Mouse (Mus musculus) heart, postnatal 4 days (tissue): Measurements from ENCODE around the gene Nanos3. TPM values are rescaled to one million over a fixed set of nuclear protein-coding genes. Genes with fewer than 3 reads are reported as not detected.

Experiments used
- DNase-seq: peaks from one replicate; pipeline ENCODE4 v3.0.0; 2021
- total RNA-seq, 2 experiments: library from RNA; stranded (reverse); gene quantifications; 2 replicates each; pipeline ENCODE4 v1.2.3; 2021

Nanos3 gene
- total RNA-seq, 2 experiments from 2014 or later, result 3.6 to 4.3 TPM

- DNase-seq, result peak; percentile 85
These were observed 16.7 kb upstream of the Nanos3 start for GRCm38 (mm10) chr8:84201545-84202245.

- DNase-seq, result peak; percentile 90
These were observed 15.9 kb upstream of the Nanos3 start for GRCm38 (mm10) chr8:84200652-84201544.

DNA sequence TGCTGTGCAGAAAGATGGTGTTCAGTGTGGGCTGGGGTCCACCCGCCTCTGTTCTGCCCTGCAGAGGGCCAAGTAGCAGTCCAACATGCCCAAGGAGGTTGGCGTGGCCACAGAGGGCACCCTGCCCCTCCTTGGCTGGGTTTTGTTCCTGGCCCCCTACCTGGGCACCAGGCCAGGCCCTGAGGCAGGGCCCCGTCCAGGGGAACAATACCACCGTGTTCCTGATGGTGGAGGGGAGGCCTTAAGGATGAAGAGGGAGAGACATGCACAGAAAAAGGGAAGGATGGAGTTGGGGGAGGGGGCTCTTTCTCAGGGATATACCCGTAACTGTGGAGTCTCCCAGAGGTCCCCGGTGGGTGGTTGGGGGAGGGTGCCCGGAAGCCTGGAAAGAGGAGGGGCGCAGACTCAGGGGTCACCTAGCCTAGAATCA, 15.1 kb upstream of the Nanos3 start:
- peak; percentile 51 for DNase-seq

GRCm38 (mm10) chr8:84199348-84200125, 14.5 kb upstream of the Nanos3 start:
- no peak for DNase-seq

DNA sequence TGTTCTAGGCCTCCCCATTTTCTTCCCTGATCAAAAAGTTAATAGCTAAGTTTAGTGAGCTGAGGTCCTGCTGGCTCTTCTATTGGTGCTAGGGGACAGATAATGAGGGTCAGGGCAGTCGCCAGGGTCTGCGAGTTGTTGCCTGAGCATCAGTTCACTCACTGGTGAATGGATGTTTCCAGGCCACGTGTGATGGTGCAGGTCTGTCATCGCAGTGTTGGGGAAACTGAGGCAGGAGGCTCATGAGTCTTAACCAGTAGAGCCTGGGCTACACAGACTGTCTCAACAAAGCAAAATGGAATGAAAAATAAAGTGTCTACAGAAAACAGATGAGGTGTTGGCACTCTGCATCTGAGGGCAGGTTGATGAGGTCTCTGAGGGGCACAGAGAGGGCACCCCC, 13.9 kb upstream of the Nanos3 start:
- no peak for DNase-seq

GRCm38 (mm10) chr8:84197922-84198774, 13.1 kb upstream of the Nanos3 start:
- peak; percentile 96 for DNase-seq

- peak; percentile 93 for DNase-seq
These were observed 12.3 kb upstream of the Nanos3 start for GRCm38 (mm10) chr8:84197141-84197921.

DNA sequence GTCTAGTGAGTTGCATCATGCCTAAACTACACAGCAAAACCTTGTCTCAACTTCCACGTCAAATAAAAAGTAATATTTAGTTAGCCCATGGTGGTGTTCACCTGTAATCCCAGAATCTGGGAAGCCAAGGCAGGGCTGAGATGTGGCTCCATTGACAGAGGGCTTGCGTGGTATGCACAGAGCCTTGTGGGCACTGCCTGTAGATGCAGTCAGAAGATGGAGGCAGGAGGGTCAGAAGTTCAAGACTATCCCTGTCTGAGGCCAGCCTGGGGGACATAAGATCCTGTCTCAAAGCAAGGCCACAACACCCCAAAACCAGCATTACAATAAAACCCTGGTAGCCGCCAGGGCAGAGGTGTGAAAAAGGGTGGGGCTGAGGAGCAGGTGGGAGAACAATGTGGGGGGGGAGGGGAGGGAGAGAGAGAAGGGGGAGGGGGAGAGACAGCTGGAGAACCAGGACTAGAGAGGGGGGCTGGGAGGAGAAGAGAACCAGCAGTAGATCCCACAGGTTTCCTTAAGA, 9.3 kb upstream of the Nanos3 start:
- no peak for DNase-seq

DNA sequence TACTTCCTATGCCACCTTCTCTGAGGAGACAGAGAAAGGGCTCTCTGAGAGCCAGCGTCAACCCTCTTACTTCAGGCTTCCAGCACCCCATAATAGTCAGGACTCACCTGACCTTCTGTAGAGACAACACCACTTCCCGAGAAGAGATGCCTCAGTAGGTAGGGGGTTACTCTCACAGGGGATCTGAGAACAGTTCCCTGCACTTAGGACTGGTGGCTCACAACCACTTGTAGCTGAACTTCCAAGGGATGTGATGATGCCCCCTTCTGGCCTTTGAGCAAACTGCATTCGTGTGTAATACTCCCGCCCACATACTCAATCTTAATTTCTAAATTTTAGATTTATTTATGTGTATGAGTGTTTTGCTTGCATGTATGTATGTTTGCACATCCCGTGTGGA, 8.5 kb upstream of the Nanos3 start:
- DNase-seq, result no peak

DNA sequence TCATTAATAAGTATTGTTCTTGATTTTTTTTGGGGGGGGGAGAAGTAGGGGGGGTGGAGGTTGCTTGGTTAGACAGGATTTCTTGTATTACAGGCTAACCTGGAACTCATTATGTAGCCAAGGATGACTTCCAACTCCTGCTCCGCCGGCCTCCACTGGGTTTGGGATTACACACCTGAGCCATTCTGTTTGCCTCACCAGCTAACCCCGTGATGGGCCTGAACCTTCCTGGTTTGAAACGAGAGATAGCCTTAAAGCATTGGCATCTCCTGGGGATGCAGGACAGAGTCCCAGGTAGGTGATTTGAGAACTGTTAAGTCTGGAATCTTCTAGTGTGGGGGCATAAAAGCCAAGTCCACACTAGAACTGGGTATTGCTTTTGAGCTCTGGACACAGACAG, 8.1 kb upstream of the Nanos3 start:
- no peak for DNase-seq

DNA sequence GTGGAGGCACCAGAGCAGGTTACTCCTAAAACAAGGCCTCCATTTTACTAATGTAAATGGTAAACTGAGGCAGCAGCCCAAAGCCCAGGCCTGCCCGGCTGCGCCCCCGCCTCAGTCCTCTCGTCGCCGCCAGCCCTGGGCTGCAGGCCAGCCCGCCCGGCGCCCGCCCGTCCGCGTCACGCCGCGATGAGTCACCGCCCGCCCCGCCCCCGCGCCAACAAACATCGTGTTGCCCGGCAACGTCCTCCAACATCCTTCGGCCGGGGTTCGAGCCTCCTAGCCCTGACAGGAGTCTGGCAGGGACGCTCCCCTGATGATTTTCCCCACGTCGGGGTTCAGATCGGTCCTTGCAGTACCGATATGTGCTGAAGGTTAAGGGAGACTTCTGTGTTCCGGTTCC, 7.5 kb upstream of the Nanos3 start:
- DNase-seq, result peak; percentile 93

- DNase-seq, result peak; percentile 85
These were observed 7.0 kb upstream of the Nanos3 start for GRCm38 (mm10) chr8:84192023-84192422.

- DNase-seq, result no peak
These were observed 5.3 kb upstream of the Nanos3 start for GRCm38 (mm10) chr8:84190191-84190867.

GRCm38 (mm10) chr8:84189603-84190002, 4.6 kb upstream of the Nanos3 start:
- DNase-seq, result peak; percentile 79

GRCm38 (mm10) chr8:84188671-84189070, 3.7 kb upstream of the Nanos3 start:
- no peak for DNase-seq

DNA sequence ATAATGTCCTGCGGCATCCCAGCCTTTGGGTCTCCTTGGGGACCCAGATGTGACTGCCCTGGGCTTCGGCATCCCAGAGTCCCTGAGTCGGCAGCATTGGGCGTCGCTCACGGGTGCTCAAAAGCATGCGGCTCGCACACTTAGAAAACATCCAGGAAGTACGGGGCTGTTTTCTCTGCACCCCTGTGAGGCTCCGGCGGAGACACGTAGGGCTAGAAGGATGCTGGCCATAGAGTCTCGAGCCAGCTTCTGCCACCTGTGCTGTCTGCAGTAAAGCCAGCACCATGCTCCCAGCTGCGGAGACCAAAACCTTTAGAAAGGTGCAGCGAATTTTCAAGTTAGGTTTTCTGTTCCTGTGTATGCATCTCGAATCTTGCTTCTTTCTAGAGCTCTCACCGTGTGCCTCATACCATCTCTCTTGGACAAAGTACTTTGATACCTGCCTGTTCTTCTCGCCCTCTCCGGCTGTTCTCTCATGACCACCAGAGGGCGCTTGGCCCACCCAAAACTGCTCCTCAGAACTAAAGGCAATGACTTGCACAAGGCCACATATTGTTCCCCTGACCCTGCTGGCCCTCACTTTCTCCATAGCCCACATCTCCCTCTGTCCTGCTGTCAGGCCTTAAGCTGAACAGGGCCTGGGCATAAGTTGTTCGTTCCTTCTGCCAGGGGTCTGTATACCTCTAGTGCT, 2.2 kb upstream of the Nanos3 start:
- DNase-seq, result peak; percentile 78

GRCm38 (mm10) chr8:84186547-84186946, 1.5 kb upstream of the Nanos3 start:
- peak; percentile 83 for DNase-seq

DNA sequence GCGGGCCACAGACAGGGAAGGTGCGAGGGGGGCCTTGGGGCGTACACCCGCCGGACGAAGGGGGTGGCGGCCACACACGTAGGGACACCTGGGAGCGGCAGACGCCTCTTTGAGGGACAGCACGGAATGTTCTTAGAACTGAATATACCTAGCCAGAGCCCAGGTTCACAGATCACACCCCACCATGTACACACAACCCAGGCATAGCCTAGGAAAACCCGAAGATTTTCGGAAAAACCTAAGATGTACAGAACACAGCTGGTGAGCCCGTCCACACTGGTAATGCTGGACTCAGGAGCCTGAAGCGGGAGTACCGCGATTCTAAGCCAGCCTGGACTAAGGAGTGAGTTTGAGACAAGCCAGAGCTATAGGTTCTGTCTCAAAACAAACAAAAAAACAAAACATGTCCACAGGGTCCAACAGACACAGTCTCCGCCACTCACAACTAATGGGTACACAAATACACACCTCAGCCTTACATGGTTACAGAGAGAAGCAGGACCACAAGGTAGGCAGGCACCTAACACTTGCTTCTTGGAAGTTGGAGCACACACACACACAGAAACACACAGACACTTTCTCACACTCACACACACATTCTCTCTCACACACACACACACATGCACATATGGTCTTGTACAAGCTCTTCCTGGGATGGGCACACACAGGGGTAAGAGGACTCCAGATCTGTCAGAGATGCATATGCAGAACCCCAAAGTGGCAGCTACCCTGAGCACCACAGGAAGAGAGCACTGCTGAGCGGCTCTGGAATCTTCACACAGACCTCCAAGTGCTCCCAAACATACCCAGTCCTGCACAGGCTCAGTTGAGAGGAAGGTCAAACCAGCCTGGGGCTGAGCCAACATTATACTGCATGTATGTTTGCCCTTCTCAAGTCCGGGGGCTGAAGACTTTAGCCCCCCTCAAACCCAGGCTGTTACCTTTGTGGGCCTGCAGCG, 653 bp downstream of the Nanos3 start:
- DNase-seq, result no peak
